Mouse (Mus musculus) hindbrain, embryonic 16.5 days (tissue): Measurements from ENCODE around the gene Vmn1r29. TPM values are rescaled to one million over a fixed set of nuclear protein-coding genes. Genes with fewer than 3 reads are reported as not detected.
"Not testable (repeated sequence)": the region's sequence is repeated elsewhere in the genome, so short reads cannot be mapped to it uniquely, and the experiment has no call there.

ENCODE experiments used
- ATAC-seq: fragments of 200-750 bp; cut with Nextera tagmentation; 2 replicates; pipeline ENCODE4 v1.8.0; 2017; ENCODE audit warnings: moderate TSS enrichment, moderate library complexity
- H3K27ac ChIP-seq: fragments of 300-500 bp; sonication (generic); 2 replicates; pipeline ENCODE4 v1.5.1; 2014; ENCODE audit warnings: low read depth, mild to moderate bottlenecking, control low read depth, low read length, moderate library complexity
- H3K27me3 ChIP-seq: fragments of 300-500 bp; sonication (generic); replicated peaks from 2 replicates; pipeline ENCODE4 v1.6.1; 2014; ENCODE audit warnings: low read length; ENCODE audit not compliant: control insufficient read depth, insufficient read depth
- H3K36me3 ChIP-seq: fragments of 300-500 bp; sonication (generic); 2 replicates; pipeline ENCODE4 v1.6.1; 2014; ENCODE audit warnings: mild to moderate bottlenecking, low read length, moderate library complexity, mixed read lengths; ENCODE audit not compliant: control insufficient read depth, insufficient read depth
- H3K4me1 ChIP-seq: fragments of 300-500 bp; sonication (generic); 2 replicates; pipeline ENCODE4 v1.6.1; 2014; ENCODE audit warnings: low read depth, low read length; ENCODE audit not compliant: control insufficient read depth, insufficient read depth
- H3K4me2 ChIP-seq: fragments of 300-500 bp; sonication (generic); 2 replicates; pipeline ENCODE4 v1.6.1; 2014; ENCODE audit warnings: mild to moderate bottlenecking, low read length, control low read depth, moderate library complexity
- H3K4me3 ChIP-seq: fragments of 300-500 bp; sonication (generic); 2 replicates; pipeline ENCODE4 v1.5.1; 2014; ENCODE audit warnings: mild to moderate bottlenecking, low read length, control low read depth, moderate library complexity
- H3K9ac ChIP-seq: fragments of 300-500 bp; sonication (generic); 2 replicates; pipeline ENCODE4 v1.6.1; 2014; ENCODE audit warnings: low read depth, mild to moderate bottlenecking, control low read depth, low read length, moderate library complexity
- H3K9me3 ChIP-seq: fragments of 300-500 bp; sonication (generic); 2 replicates; pipeline ENCODE4 v1.6.1; 2014; ENCODE audit warnings: mild to moderate bottlenecking, low read length, moderate library complexity; ENCODE audit not compliant: control insufficient read depth
- WGBS: fragments of 180-500 bp; shearing (Covaris S2); extraction: QIAGEN DNeasy Blood & Tissue Kit; methylation state at CpG from one replicate; pipeline ENCODE4 v1.1.7; 2014; 5-methylcytosine and 5-hydroxymethylcytosine counted together
- polyA plus RNA-seq: library from polyadenylated mRNA; unstranded; fragments of >200 nt; fragmentation: Nextera tagmentation; extraction: Ambion mirVana; gene quantifications from 2 replicates; pipeline ENCODE4 v1.2.1, GENCODE M21; 2015

Vmn1r29 gene
- not detected in 2 replicates for polyA plus RNA-seq

GRCm38 (mm10) chr6:58301249-58301648 lies at the start of gene Vmn1r29:
Vmn1r29 (plus strand) TSS chr6:58301549.
- Histone ChIP-seq H3K27ac (no peak within 1 kb of the TSS), H3K27me3 (no peaks in the 10 kb centered on the region), H3K4me1 (no peaks in the 10 kb centered on the region), H3K4me3 (no peak within 1 kb of the TSS), H3K4me2 (no peak within 1 kb of the TSS), H3K9me3 (no peaks in the 10 kb centered on the region), H3K36me3 (no peaks in the 10 kb centered on the region), H3K9ac (no peak within 1 kb of the TSS)
- ATAC-seq: no peak

- ATAC-seq: no peak
- H3K36me3 ChIP-seq: no peaks in the 10 kb centered on the region
- no peak within 1 kb of the TSS for H3K27ac ChIP-seq
- H3K4me3 ChIP-seq: no peak within 1 kb of the TSS
- no peaks in the 10 kb centered on the region for H3K9me3 ChIP-seq
- no peak within 1 kb of the TSS for H3K9ac ChIP-seq
- H3K4me2 ChIP-seq: no peak within 1 kb of the TSS
- WGBS: 96% methylated on average over 1 of the region's 1 CpGs
- H3K27me3 ChIP-seq: no peaks in the 10 kb centered on the region
- H3K4me1 ChIP-seq: no peaks in the 10 kb centered on the region
Observed at GRCm38 (mm10) chr6:58261737-58262136, 39.6 kb upstream of the Vmn1r29 start, which contains the start of gene Vmn1r28. Vmn1r28 (plus strand) TSS chr6:58262037.

- not testable (repeated sequence) for H3K9me3 ChIP-seq, H3K27me3 ChIP-seq, H3K4me1 ChIP-seq, H3K36me3 ChIP-seq, H3K9ac ChIP-seq, ATAC-seq, H3K4me2 ChIP-seq, H3K4me3 ChIP-seq, H3K27ac ChIP-seq
- WGBS: 96% methylated on average over 1 of the region's 1 CpGs
Observed at GRCm38 (mm10) chr6:58279661-58280060, 21.7 kb upstream of the Vmn1r29 start.

- no peak overlapping the region for H3K27ac ChIP-seq
- no peaks in the 10 kb centered on the region for H3K4me1 ChIP-seq
- no peak overlapping the region for H3K4me3 ChIP-seq
- H3K9ac ChIP-seq: no peak overlapping the region
- ATAC-seq: no peak
- H3K9me3 ChIP-seq: no peaks in the 10 kb centered on the region
- no peaks in the 10 kb centered on the region for H3K36me3 ChIP-seq
- no peaks in the 10 kb centered on the region for H3K27me3 ChIP-seq
- WGBS: 70% methylated on average over 2 of the region's 2 CpGs
- no peak overlapping the region for H3K4me2 ChIP-seq
Observed at GRCm38 (mm10) chr6:58292201-58292600, 9.1 kb upstream of the Vmn1r29 start.

- not testable (repeated sequence) for ATAC-seq, H3K36me3 ChIP-seq, H3K27ac ChIP-seq, H3K9me3 ChIP-seq, H3K4me1 ChIP-seq, H3K4me3 ChIP-seq, H3K4me2 ChIP-seq, H3K9ac ChIP-seq, H3K27me3 ChIP-seq
- WGBS: 82% methylated on average over 19 of the region's 19 CpGs
Observed at GRCm38 (mm10) chr6:58298511-58298910, 2.8 kb upstream of the Vmn1r29 start.

- not testable (repeated sequence) for H3K9me3 ChIP-seq, H3K4me2 ChIP-seq, H3K36me3 ChIP-seq, H3K4me3 ChIP-seq, H3K9ac ChIP-seq, ATAC-seq, H3K27me3 ChIP-seq, H3K27ac ChIP-seq, H3K4me1 ChIP-seq
- WGBS: 84% methylated on average over 17 of the region's 17 CpGs
Observed at GRCm38 (mm10) chr6:58330686-58331085, 29.3 kb downstream of the Vmn1r29 start.

Other genes with a start within 250 kb of the Vmn1r29 start
- gene Vmn1r27, start 82.7 kb upstream of the Vmn1r29 start, polyA plus RNA-seq: not detected in 2 replicates
- gene Vmn1r28, start 39.5 kb upstream of the Vmn1r29 start, polyA plus RNA-seq: not detected in 2 replicates
- not detected in 2 replicates for gene Vmn1r30, start 141.8 kb downstream of the Vmn1r29 start, polyA plus RNA-seq
- not detected in 2 replicates for gene Vmn1r31, start 173.8 kb downstream of the Vmn1r29 start, polyA plus RNA-seq